Mouse (Mus musculus): ENCODE measurements around the gene Tmtc2.

- no peak for TF ChIP-seq POLR2A (IDR thresholded peaks at IDR 0.05; ENCODE audit: insufficient read depth, low read length)
- TF ChIP-seq CTCF (IDR thresholded peaks at IDR 0.05; ENCODE audit: low read depth, low read length) = no peak
- no peak for TF ChIP-seq EP300 (IDR thresholded peaks at IDR 0.05; ENCODE audit: insufficient read depth, low read depth, low read length)
These were observed 341.4 kb downstream of the Tmtc2 start for GRCm38 (mm10) chr10:105232864-105233263.

Measured in ES-Bruce4 (cell line).